Mouse (Mus musculus) embryonic facial prominence, embryonic 14.5 days (tissue): ENCODE measurements around the gene Fer1l4. TPM values are rescaled to one million over a fixed set of nuclear protein-coding genes. Genes with fewer than 3 reads are reported as not detected.

Source experiments
- ATAC-seq: fragments of 200-750 bp; cut with Nextera tagmentation; 2 replicates; pipeline ENCODE4 v1.8.0; 2017; ENCODE audit warnings: low read depth, moderate number of reproducible peaks, moderate TSS enrichment
- DNase-seq: peaks from one replicate; pipeline ENCODE4 v3.0.0-alpha.2; 2015; ENCODE audit warnings: low spot score
- H3K27ac ChIP-seq: fragments of 300-500 bp; sonication (generic); replicated peaks from 2 replicates; pipeline ENCODE4 v1.5.1; 2014; ENCODE audit warnings: low read depth, mild to moderate bottlenecking, low read length, moderate library complexity
- H3K27me3 ChIP-seq: fragments of 300-500 bp; sonication (generic); replicated peaks from 2 replicates; pipeline ENCODE4 v1.6.1; 2014; ENCODE audit warnings: low read length; ENCODE audit not compliant: control insufficient read depth, insufficient read depth
- H3K36me3 ChIP-seq: fragments of 300-500 bp; sonication (generic); 2 replicates; pipeline ENCODE4 v1.6.1; 2014; ENCODE audit warnings: low read length, mixed read lengths; ENCODE audit not compliant: control insufficient read depth, insufficient read depth
- H3K4me1 ChIP-seq: fragments of 300-500 bp; sonication (generic); 2 replicates; pipeline ENCODE4 v1.6.1; 2014; ENCODE audit warnings: antibody characterized with exemption, low read length; ENCODE audit not compliant: control insufficient read depth, insufficient read depth
- H3K4me2 ChIP-seq: fragments of 300-500 bp; sonication (generic); 2 replicates; pipeline ENCODE4 v1.6.1; 2014; ENCODE audit warnings: low read depth, mild to moderate bottlenecking, low read length, moderate library complexity, mixed read lengths
- H3K4me3 ChIP-seq: fragments of 300-500 bp; sonication (generic); 2 replicates; pipeline ENCODE4 v1.5.1; 2014; ENCODE audit warnings: low read depth, mild to moderate bottlenecking, low read length
- H3K9ac ChIP-seq: fragments of 300-500 bp; sonication (generic); 2 replicates; pipeline ENCODE4 v1.6.1; 2014; ENCODE audit warnings: low read depth, mild to moderate bottlenecking, low read length, moderate library complexity, mixed read lengths
- H3K9me3 ChIP-seq: fragments of 300-500 bp; sonication (generic); 2 replicates; pipeline ENCODE4 v1.6.1; 2016; ENCODE audit warnings: low read length; ENCODE audit not compliant: control insufficient read depth
- WGBS: fragments of 180-500 bp; shearing (Covaris S2); extraction: QIAGEN DNeasy Blood & Tissue Kit; methylation state at CpG from one replicate; pipeline ENCODE4 v1.1.7; 2014; 5-methylcytosine and 5-hydroxymethylcytosine counted together
- polyA plus RNA-seq: library from polyadenylated mRNA; unstranded; fragments of >200 nt; fragmentation: Nextera tagmentation; extraction: Ambion mirVana; gene quantifications from 2 replicates; pipeline ENCODE4 v1.2.1, GENCODE M21; 2014

The Fer1l4 gene
- not detected in 2 replicates for polyA plus RNA-seq

GRCm38 (mm10) chr2:156052816-156053215 lies at the start of gene Fer1l4:
Gene Fer1l4, minus strand, starts transcription at chr2:156052947.
- ATAC-seq (no peak), DNase-seq (no peak)
- Histone ChIP-seq H3K27ac (no peak within 1 kb of the TSS), H3K36me3 (no peaks in the 10 kb centered on the region), H3K9me3 (no peaks in the 10 kb centered on the region), H3K4me2 (no peak within 1 kb of the TSS), H3K27me3 (no peaks in the 10 kb centered on the region), H3K4me3 (no peak within 1 kb of the TSS), H3K9ac (no peak within 1 kb of the TSS), H3K4me1 (no peaks in the 10 kb centered on the region)
- 68% methylated on average over 9 of the region's 9 CpGs for WGBS

- Histone ChIP-seq H3K9me3 (no peaks in the 10 kb centered on the region), H3K36me3 (peaks cover 33% of the 10 kb centered on the region), H3K4me1 (no peaks in the 10 kb centered on the region), H3K4me2 (no peak overlapping the region), H3K9ac (no peak overlapping the region), H3K27ac (no peak overlapping the region), H3K4me3 (no peak overlapping the region), H3K27me3 (no peaks in the 10 kb centered on the region)
- 66% methylated on average over 5 of the region's 5 CpGs for WGBS
- no peak for DNase-seq
- ATAC-seq: no peak
Measured at GRCm38 (mm10) chr2:156091926-156092325, 39.2 kb upstream of the Fer1l4 start.

- no peak overlapping the region for H3K4me2 ChIP-seq
Measured at GRCm38 (mm10) chr2:156089799-156090198, 37.1 kb upstream of the Fer1l4 start.

GRCm38 (mm10) chr2:156087391-156088110 lies 34.8 kb upstream of the Fer1l4 start:
- no peaks in the 10 kb centered on the region for H3K9me3 ChIP-seq
- H3K4me1 ChIP-seq: no peaks in the 10 kb centered on the region
- 89% methylated on average over 7 of the region's 7 CpGs for WGBS
- H3K4me3 ChIP-seq: no peak overlapping the region
- no peaks in the 10 kb centered on the region for H3K27me3 ChIP-seq
- no peak overlapping the region for H3K27ac ChIP-seq
- ATAC-seq (no peak), DNase-seq (no peak)
- no peak overlapping the region for H3K9ac ChIP-seq
- H3K4me2 ChIP-seq: no peak overlapping the region
- peaks cover 13% of the 10 kb centered on the region for H3K36me3 ChIP-seq

More at GRCm38 (mm10) chr2:156089799-156090198, 37.1 kb upstream of the Fer1l4 start:
- Histone ChIP-seq H3K27me3 (no peaks in the 10 kb centered on the region), H3K4me3 (no peak overlapping the region), H3K9ac (no peak overlapping the region), H3K4me1 (no peaks in the 10 kb centered on the region), H3K9me3 (no peaks in the 10 kb centered on the region), H3K36me3 (peaks cover 13% of the 10 kb centered on the region), H3K27ac (no peak overlapping the region)
- ATAC-seq: no peak
- no peak for DNase-seq
- WGBS: 89% methylated on average over 1 of the region's 1 CpGs

- 86% methylated on average over 3 of the region's 3 CpGs for WGBS
- ATAC-seq: no peak
- H3K36me3 ChIP-seq: peaks cover 2% of the 10 kb centered on the region; the same call in 1 of the 2 replicates
- no peak overlapping the region for H3K27ac ChIP-seq
- H3K9ac ChIP-seq: no peak overlapping the region
- no peaks in the 10 kb centered on the region for H3K9me3 ChIP-seq
- no peak overlapping the region for H3K4me2 ChIP-seq
- no peak overlapping the region for H3K4me3 ChIP-seq
- H3K27me3 ChIP-seq: no peaks in the 10 kb centered on the region
- DNase-seq: no peak
- H3K4me1 ChIP-seq: no peaks in the 10 kb centered on the region
Measured at GRCm38 (mm10) chr2:156084541-156084940, 31.8 kb upstream of the Fer1l4 start.

- Histone ChIP-seq H3K27ac (no peak overlapping the region), H3K36me3 (peaks cover 33% of the 10 kb centered on the region), H3K9me3 (no peaks in the 10 kb centered on the region), H3K27me3 (no peaks in the 10 kb centered on the region), H3K4me2 (no peak overlapping the region), H3K4me3 (no peak overlapping the region), H3K9ac (no peak overlapping the region), H3K4me1 (no peaks in the 10 kb centered on the region)
- WGBS: 90% methylated on average over 7 of the region's 7 CpGs
- no peak for DNase-seq
- no peak for ATAC-seq
Measured at GRCm38 (mm10) chr2:156080391-156080790, 27.6 kb upstream of the Fer1l4 start.

GRCm38 (mm10) chr2:156079674-156080073 lies 26.9 kb upstream of the Fer1l4 start:
- DNase-seq (no peak), ATAC-seq (no peak)
- Histone ChIP-seq H3K27ac (no peak overlapping the region), H3K36me3 (peaks cover 41% of the 10 kb centered on the region), H3K4me3 (no peak overlapping the region), H3K9ac (no peak overlapping the region), H3K4me1 (no peaks in the 10 kb centered on the region), H3K27me3 (no peaks in the 10 kb centered on the region), H3K9me3 (no peaks in the 10 kb centered on the region), H3K4me2 (no peak overlapping the region)
- 42% methylated on average over 4 of the region's 4 CpGs for WGBS

GRCm38 (mm10) chr2:156079183-156079560 lies 26.4 kb upstream of the Fer1l4 start:
- no peaks in the 10 kb centered on the region for H3K9me3 ChIP-seq
- no peaks in the 10 kb centered on the region for H3K27me3 ChIP-seq
- no peak overlapping the region for H3K27ac ChIP-seq
- DNase-seq (no peak), ATAC-seq (no peak)
- peaks cover 46% of the 10 kb centered on the region for H3K36me3 ChIP-seq
- H3K4me2 ChIP-seq: no peak overlapping the region
- H3K4me1 ChIP-seq: no peaks in the 10 kb centered on the region
- H3K4me3 ChIP-seq: no peak overlapping the region
- H3K9ac ChIP-seq: no peak overlapping the region
- 84% methylated on average over 8 of the region's 8 CpGs for WGBS
